Mouse (Mus musculus): ENCODE measurements at regions not wholly inside any gene's neighbourhood (a gene's known extent, or its start where the extent isn't known, plus 50 kb on each side); places are given as distances from the start of the nearest gene placed in this dataset.

DNA sequence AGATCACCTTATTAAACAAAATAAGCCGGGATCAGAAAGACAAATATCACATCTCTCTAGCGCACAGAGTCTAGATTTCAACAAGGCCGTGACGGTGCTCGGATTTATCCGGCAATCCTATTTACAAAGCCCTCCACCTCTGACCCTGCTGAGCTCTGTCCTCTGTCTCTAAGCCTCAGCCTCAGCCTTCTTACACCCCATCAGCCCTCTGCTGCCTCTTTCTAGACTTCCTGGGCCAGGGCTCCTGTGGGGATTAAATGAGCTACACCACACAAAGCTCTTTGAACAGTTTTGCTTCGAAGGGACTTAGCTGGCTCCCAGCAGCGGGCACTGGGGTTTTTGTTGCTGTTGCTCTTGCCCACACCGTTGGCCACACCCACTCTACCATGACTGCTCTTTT lies 211.8 kb downstream of the CK137956 start:
- Histone ChIP-seq H3K4me3 (ENCODE audit: low read depth, low read length) (no peak overlapping the region), H3K9me3 (ENCODE audit: low read depth, low read length) (no peaks in the 10 kb centered on the region), H3K9ac (no peak overlapping the region), H3K27ac (ENCODE audit: low read depth) (no peak overlapping the region), H3K36me3 (ENCODE audit: insufficient read depth) (no peaks in the 10 kb centered on the region), H3K4me1 (ENCODE audit: insufficient read depth) (no peaks in the 10 kb centered on the region), H3K27me3 (ENCODE audit: insufficient read depth, low read length) (no peaks in the 10 kb centered on the region), H3K4me2 (no peak overlapping the region)
- 68% methylated on average over 9 of the region's 9 CpGs for WGBS
- TF ChIP-seq CTCF (IDR thresholded peaks at IDR 0.05; ENCODE audit: low read depth), result no peak
- DNase-seq, result no peak
- no peak for ATAC-seq (ENCODE audit: insufficient read depth)

DNA sequence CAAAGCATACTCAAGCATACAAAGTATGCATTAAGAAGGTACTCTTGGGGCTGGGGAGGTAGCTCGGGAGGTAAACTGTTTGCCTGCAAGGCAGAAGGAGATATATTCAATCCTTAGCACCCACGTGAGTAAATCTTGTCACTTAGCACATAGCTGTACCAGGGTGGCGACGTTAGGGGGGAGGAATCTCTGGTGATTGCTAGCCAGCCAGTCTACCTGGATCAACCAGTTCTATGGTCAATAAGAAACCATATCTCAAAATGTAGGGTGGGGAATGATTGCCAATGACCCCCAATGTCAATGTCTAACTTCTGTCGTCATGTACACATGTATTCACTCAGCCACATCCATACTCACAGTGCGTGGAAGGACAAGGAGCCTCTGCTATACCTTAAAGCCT lies 214.5 kb downstream of the CK137956 start:
- WGBS, result 77% methylated on average over 6 of the region's 6 CpGs
- no peak overlapping the region for H3K4me2 ChIP-seq
- no peak overlapping the region for H3K9ac ChIP-seq
- no peak overlapping the region for H3K4me3 ChIP-seq (ENCODE audit: low read depth, low read length)
- ATAC-seq (ENCODE audit: insufficient read depth), result no peak
- no peak for TF ChIP-seq CTCF (IDR thresholded peaks at IDR 0.05; ENCODE audit: low read depth)
- no peak for DNase-seq
- H3K27ac ChIP-seq (ENCODE audit: low read depth), result no peak overlapping the region
- no peaks in the 10 kb centered on the region for H3K9me3 ChIP-seq (ENCODE audit: low read depth, low read length)
- no peaks in the 10 kb centered on the region for H3K27me3 ChIP-seq (ENCODE audit: insufficient read depth, low read length)
- H3K4me1 ChIP-seq (ENCODE audit: insufficient read depth), result no peaks in the 10 kb centered on the region
- no peaks in the 10 kb centered on the region for H3K36me3 ChIP-seq (ENCODE audit: insufficient read depth)

DNA sequence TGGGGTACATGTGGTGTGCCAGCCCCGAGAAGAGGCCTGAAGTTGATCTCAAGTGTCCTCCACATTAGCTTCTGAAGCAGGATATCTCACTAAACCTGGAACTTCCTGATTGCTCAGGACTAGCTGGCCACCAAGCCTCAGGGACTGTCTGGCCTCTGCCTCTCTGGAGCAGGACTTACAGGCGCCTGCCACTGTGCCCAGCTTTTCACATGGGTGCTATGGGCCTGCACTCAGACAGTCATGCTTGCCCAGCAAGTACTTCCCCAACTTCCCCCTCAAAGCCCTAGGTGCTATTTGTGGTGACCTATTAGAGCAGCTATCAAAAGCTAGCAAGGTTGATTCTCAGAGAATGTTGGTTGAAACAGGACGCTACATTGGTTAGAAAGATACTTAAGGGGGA lies 220.0 kb downstream of the CK137956 start:
- no peaks in the 10 kb centered on the region for H3K9me3 ChIP-seq (ENCODE audit: low read depth, low read length)
- no peak for TF ChIP-seq CTCF (IDR thresholded peaks at IDR 0.05; ENCODE audit: low read depth)
- WGBS, result 84% methylated on average over 3 of the region's 3 CpGs
- no peak overlapping the region for H3K4me2 ChIP-seq
- no peaks in the 10 kb centered on the region for H3K36me3 ChIP-seq (ENCODE audit: insufficient read depth)
- H3K27me3 ChIP-seq (ENCODE audit: insufficient read depth, low read length), result no peaks in the 10 kb centered on the region
- no peak for DNase-seq
- ATAC-seq (ENCODE audit: insufficient read depth), result no peak
- no peak overlapping the region for H3K4me3 ChIP-seq (ENCODE audit: low read depth, low read length)
- no peak overlapping the region for H3K9ac ChIP-seq
- no peak overlapping the region for H3K27ac ChIP-seq (ENCODE audit: low read depth)
- H3K4me1 ChIP-seq (ENCODE audit: insufficient read depth), result no peaks in the 10 kb centered on the region

DNA sequence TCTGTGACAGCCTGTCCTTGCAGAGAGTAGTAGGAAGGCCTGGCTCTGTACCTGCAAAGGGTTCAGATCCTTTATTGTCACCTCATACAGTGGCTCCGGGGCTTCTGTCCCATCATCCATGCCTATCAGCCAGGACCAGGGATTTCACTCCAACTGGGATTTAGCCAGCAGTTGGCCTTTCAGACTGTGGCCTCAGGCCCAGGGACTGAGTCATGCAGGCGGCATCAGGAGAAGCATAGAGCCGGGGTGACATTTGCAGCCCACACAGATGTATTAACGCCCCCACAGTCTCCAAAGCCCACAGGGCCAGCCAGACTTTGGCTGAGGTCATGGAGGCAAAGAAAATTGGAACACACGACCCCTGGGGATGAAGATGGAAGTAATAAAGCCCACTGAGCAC lies 222.9 kb downstream of the CK137956 start:
- Histone ChIP-seq H3K27me3 (ENCODE audit: insufficient read depth, low read length) (no peaks in the 10 kb centered on the region), H3K4me2 (no peak overlapping the region), H3K9ac (no peak overlapping the region), H3K4me3 (ENCODE audit: low read depth, low read length) (no peak overlapping the region), H3K9me3 (ENCODE audit: low read depth, low read length) (no peaks in the 10 kb centered on the region), H3K4me1 (ENCODE audit: insufficient read depth) (no peaks in the 10 kb centered on the region), H3K27ac (ENCODE audit: low read depth) (no peak overlapping the region), H3K36me3 (ENCODE audit: insufficient read depth) (no peaks in the 10 kb centered on the region)
- DNase-seq, result no peak
- no peak for TF ChIP-seq CTCF (IDR thresholded peaks at IDR 0.05; ENCODE audit: low read depth)
- no peak for ATAC-seq (ENCODE audit: insufficient read depth)
- 78% methylated on average over 5 of the region's 5 CpGs for WGBS

DNA sequence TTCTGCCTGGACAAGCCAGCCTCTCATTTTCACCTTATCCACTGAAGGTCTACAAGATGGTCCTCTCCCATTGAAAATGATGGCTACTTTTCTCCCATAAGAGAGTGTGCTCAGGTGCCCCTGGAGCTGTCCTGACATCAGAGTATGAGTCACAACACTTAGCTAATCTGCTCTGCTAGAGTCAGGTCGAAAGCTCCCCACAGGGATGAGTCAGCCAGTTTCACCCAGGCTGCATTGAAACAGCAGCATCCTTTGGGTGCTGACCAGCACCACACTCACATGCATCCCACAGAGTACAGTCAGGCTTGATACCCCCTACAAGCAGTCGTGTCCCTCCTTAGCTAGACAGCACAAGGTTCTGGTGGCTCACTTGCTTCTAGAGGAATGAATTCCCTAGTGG lies 234.0 kb downstream of the CK137956 start:
- H3K27ac ChIP-seq (ENCODE audit: low read depth), result no peak overlapping the region
- ATAC-seq (ENCODE audit: insufficient read depth), result no peak
- no peaks in the 10 kb centered on the region for H3K27me3 ChIP-seq (ENCODE audit: insufficient read depth, low read length)
- no peak overlapping the region for H3K9ac ChIP-seq
- no peaks in the 10 kb centered on the region for H3K4me1 ChIP-seq (ENCODE audit: insufficient read depth)
- H3K4me2 ChIP-seq, result no peak overlapping the region
- WGBS, result 68% methylated on average over 2 of the region's 2 CpGs
- no peak overlapping the region for H3K4me3 ChIP-seq (ENCODE audit: low read depth, low read length)
- no peaks in the 10 kb centered on the region for H3K36me3 ChIP-seq (ENCODE audit: insufficient read depth)
- no peak for DNase-seq
- no peak for TF ChIP-seq CTCF (IDR thresholded peaks at IDR 0.05; ENCODE audit: low read depth)
- no peaks in the 10 kb centered on the region for H3K9me3 ChIP-seq (ENCODE audit: low read depth, low read length)

DNA sequence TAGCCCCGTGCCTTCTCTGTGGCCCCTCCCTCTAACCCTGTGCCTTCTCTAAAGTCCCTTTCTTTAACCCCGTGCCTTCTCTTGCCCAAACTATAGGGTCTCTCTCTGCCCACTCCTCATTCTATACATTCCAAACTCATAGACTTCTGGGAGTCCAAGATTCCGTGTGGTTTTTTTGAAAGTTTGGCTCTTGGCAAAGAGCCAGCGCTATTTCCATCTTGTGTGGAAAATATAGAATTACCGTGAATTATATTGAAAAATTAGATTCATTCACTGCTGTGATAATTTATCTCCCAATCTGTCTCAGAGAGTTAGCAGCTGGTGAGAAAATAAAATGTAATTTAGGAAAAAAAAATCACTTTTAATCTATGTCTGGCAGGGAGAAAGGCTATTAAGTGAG lies 234.6 kb downstream of the CK137956 start:
- Histone ChIP-seq H3K4me3 (ENCODE audit: low read depth, low read length) (no peak overlapping the region), H3K9me3 (ENCODE audit: low read depth, low read length) (no peaks in the 10 kb centered on the region), H3K4me2 (no peak overlapping the region), H3K27ac (ENCODE audit: low read depth) (no peak overlapping the region), H3K36me3 (ENCODE audit: insufficient read depth) (no peaks in the 10 kb centered on the region), H3K27me3 (ENCODE audit: insufficient read depth, low read length) (no peaks in the 10 kb centered on the region), H3K9ac (no peak overlapping the region), H3K4me1 (ENCODE audit: insufficient read depth) (no peaks in the 10 kb centered on the region)
- 36% methylated on average over 5 of the region's 5 CpGs for WGBS
- no peak for TF ChIP-seq CTCF (IDR thresholded peaks at IDR 0.05; ENCODE audit: low read depth)
- DNase-seq (peak; percentile 49), ATAC-seq (ENCODE audit: insufficient read depth) (no peak)

DNA sequence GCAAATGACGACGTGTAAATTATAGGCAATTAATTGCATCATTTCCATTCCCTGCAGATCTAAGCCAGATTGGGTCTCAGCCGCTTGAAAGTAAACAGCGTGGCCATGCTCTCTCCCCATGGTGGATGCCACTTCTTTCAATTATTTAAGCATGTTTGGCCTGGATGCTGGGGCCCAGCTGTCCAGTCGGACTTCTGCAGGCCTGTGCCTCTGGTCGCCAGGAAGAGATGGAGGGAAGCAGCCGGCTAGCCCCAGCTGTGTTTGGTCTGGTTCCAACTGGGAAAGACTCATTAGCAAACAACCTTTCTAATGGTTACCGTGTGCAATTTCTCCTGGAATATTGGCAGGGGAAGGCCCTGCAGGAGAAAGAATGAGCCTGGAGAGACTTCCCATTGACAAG lies 236.1 kb downstream of the CK137956 start:
- Histone ChIP-seq H3K9ac (no peak overlapping the region), H3K4me3 (ENCODE audit: low read depth, low read length) (no peak overlapping the region), H3K4me2 (no peak overlapping the region), H3K27me3 (ENCODE audit: insufficient read depth, low read length) (no peaks in the 10 kb centered on the region), H3K27ac (ENCODE audit: low read depth) (no peak overlapping the region), H3K9me3 (ENCODE audit: low read depth, low read length) (no peaks in the 10 kb centered on the region), H3K36me3 (ENCODE audit: insufficient read depth) (no peaks in the 10 kb centered on the region), H3K4me1 (ENCODE audit: insufficient read depth) (no peaks in the 10 kb centered on the region)
- DNase-seq (peak; percentile 26), ATAC-seq (ENCODE audit: insufficient read depth) (no peak)
- 40% methylated on average over 8 of the region's 8 CpGs for WGBS
- TF ChIP-seq CTCF (IDR thresholded peaks at IDR 0.05; ENCODE audit: low read depth), result no peak

DNA sequence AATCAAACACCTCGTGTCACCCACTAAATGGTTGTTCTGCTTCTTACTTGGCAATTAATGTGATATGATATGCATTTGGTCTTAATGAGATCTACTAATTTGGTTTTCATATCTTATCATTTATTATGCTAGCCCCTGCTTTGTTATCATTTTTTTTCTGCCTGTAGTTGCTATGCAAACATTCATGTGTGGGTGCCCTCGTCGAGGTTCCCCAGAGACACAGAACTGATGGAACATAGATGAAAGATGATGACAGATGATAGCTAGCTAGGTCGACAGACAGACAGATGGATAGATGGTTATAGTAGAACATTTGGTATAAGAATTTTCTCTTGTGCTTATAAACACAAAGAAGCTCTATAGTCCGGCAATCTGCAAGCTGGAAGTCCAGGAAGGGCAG lies 252.1 kb downstream of the CK137956 start:
- 70% methylated on average over 5 of the region's 5 CpGs for WGBS

More for the DNA sequence above, 252.1 kb downstream of the CK137956 start:
- H3K4me3 ChIP-seq (ENCODE audit: low read depth, low read length), result no peak overlapping the region
- ATAC-seq (ENCODE audit: insufficient read depth), result no peak
- H3K9ac ChIP-seq, result no peak overlapping the region
- H3K36me3 ChIP-seq (ENCODE audit: insufficient read depth), result no peaks in the 10 kb centered on the region
- no peak overlapping the region for H3K27ac ChIP-seq (ENCODE audit: low read depth)
- H3K4me2 ChIP-seq, result no peak overlapping the region
- no peak for DNase-seq
- H3K27me3 ChIP-seq (ENCODE audit: insufficient read depth, low read length), result no peaks in the 10 kb centered on the region
- no peaks in the 10 kb centered on the region for H3K4me1 ChIP-seq (ENCODE audit: insufficient read depth)
- no peak for TF ChIP-seq CTCF (IDR thresholded peaks at IDR 0.05; ENCODE audit: low read depth)
- H3K9me3 ChIP-seq (ENCODE audit: low read depth, low read length), result no peaks in the 10 kb centered on the region
